Mouse (Mus musculus) ES-Bruce4 (cell line): ENCODE data around the gene Zscan12.

Experiments
- CTCF ChIP-seq: IDR thresholded peaks from one replicate; pipeline ENCODE4 v1.8.1; 2011; ENCODE audit warnings: low read depth, low read length
- EP300 ChIP-seq: IDR thresholded peaks from 2 replicates; pipeline ENCODE4 v1.6.1; 2011; ENCODE audit warnings: low read depth, low read length; ENCODE audit not compliant: insufficient read depth
- POLR2A ChIP-seq: IDR thresholded peaks from one replicate; pipeline ENCODE4 v1.8.1; 2011; ENCODE audit warnings: low read length; ENCODE audit not compliant: insufficient read depth

DNA sequence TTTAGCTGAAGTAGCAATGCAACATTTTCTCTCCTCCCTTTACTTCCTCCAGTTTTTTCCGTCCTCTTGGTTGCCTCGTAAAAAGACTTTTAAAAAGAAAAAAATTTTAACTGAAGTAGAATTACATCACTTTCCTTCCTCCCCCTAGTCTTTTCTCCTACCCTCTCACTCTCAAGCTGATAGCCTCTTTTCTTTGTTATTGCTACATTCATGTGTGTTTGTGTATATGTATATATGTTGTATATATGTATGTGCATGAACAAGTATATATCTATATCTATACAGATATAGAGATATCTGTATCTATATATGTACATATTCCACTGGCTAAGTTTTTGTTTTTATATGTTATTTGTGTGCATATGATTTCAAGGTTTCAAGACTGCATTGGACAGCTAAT, 40.2 kb downstream of the Zscan12 start:
- TF ChIP-seq POLR2A, result no peak
- TF ChIP-seq EP300, result no peak
- no peak for TF ChIP-seq CTCF
